Mouse (Mus musculus): ENCODE measurements around the gene Nbdy.

GRCm38 (mm10) chrX:153724400-153724799 lies 1.0 kb downstream of the Nbdy start:
- TF ChIP-seq CTCF (IDR thresholded peaks at IDR 0.05; ENCODE audit: low read depth) (no peak), EP300 (IDR thresholded peaks at IDR 0.05; ENCODE audit: low read depth) (no peak)

All from heart, postnatal 0 days (tissue).